Comparison of ENCODE assay signal across 15 mouse cellular contexts in the genomic region with DNA sequence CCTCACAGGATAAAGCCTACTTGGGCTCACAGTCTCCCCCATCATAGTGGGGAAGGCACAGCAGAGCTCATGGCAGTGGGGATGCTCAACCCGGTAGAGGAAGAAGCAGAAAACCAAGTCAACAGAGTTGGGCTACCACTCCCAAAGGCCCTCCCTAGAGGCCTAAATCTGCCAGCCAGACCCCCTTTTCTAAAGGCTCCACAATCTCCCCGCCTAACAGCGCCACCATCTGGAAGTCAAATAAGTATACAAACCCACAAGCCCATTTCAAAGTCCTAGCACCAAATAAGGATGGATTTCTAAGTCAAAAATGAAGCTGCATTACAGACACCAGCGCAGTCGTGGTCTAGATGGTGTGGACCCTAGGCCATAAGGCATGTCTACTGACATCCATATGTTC.
"Had no signal": no experiment of that assay in that cellular context is flagged by ENCODE, and none has a peak within 500 bp of the region (broad histone marks: within the 10 kb centered on the region; RNA-seq: fewer than 3 reads in every experiment).

No protein-coding gene starts in this region.

- H3K27ac ChIP-seq: lung, embryonic 15.5 days; macrophage; midbrain, embryonic 13.5 days; midbrain, embryonic 15.5 days; neural tube, embryonic 12.5 days had no signal

- H3K4me1 ChIP-seq: megakaryocyte, embryonic 14.5 days had no signal

- H3K27me3 ChIP-seq: lung, embryonic 15.5 days; midbrain, embryonic 13.5 days; midbrain, embryonic 15.5 days; neural tube, embryonic 12.5 days had no signal

- H3K4me2 ChIP-seq: lung, embryonic 15.5 days; midbrain, embryonic 11.5 days; midbrain, embryonic 13.5 days; midbrain, embryonic 15.5 days; neural tube, embryonic 12.5 days had no signal

- H3K9me3 ChIP-seq: lung, embryonic 15.5 days; megakaryocyte, embryonic 14.5 days; midbrain, embryonic 13.5 days; midbrain, embryonic 15.5 days; neural tube, embryonic 12.5 days had no signal

- ATAC-seq: lung, postnatal 0 days; midbrain, embryonic 13.5 days; midbrain, embryonic 15.5 days had no signal

- H3K4me3 ChIP-seq: lung, embryonic 15.5 days; megakaryocyte, embryonic 14.5 days; midbrain, embryonic 13.5 days; midbrain, embryonic 15.5 days; neural tube, embryonic 12.5 days had no signal

- H3K9ac ChIP-seq: lung, embryonic 15.5 days; midbrain, embryonic 13.5 days; midbrain, embryonic 15.5 days; neural tube, embryonic 12.5 days had no signal

- H3K36me3 ChIP-seq: lung, embryonic 15.5 days; midbrain, embryonic 13.5 days; midbrain, embryonic 15.5 days; neural tube, embryonic 12.5 days had no signal

- DNase-seq: lung, adult 2 months; lung, postnatal 14 days; lung, postnatal 36 days; right cerebral cortex, postnatal 14 days; thymus, adult 18-20 months; thymus, postnatal 14 days; thymus, postnatal 36 days had no signal
